Mouse (Mus musculus): ENCODE data around the gene Tle6.

GRCm38 (mm10) chr10:81542727-81543460 is 58.0 kb downstream of the Tle6 start:
- no peak for TF ChIP-seq CTCF (IDR thresholded peaks at IDR 0.05; ENCODE audit: extremely low read depth, insufficient read depth, low read length)
- no peak for TF ChIP-seq POLR2A (IDR thresholded peaks at IDR 0.05; ENCODE audit: extremely low read depth, insufficient read depth, low read length)

Data from cortical plate, adult 2 months (tissue).